Mouse (Mus musculus) adrenal gland, postnatal 4 days (tissue): ENCODE measurements around the gene C1qtnf6. TPM values are rescaled to one million over a fixed set of nuclear protein-coding genes. Genes with fewer than 3 reads are reported as not detected.

Experiments used
- DNase-seq, 2 experiments: peaks; one replicate each; pipeline ENCODE4 v3.0.0; 2021 to 2022; ENCODE audit warnings: low spot score in 2 of 2, mixed read lengths in 2 of 2
- total RNA-seq, 2 experiments: library from RNA; stranded (reverse); gene quantifications; 2 replicates each; pipeline ENCODE4 v1.2.3; 2021

Gene C1qtnf6
- total RNA-seq, 2 experiments from 2014 or later, result 81.8 to 93.0 TPM

GRCm38 (mm10) chr15:78521331-78521730 is 9.9 kb downstream of the C1qtnf6 start:
- no peak for DNase-seq

DNA sequence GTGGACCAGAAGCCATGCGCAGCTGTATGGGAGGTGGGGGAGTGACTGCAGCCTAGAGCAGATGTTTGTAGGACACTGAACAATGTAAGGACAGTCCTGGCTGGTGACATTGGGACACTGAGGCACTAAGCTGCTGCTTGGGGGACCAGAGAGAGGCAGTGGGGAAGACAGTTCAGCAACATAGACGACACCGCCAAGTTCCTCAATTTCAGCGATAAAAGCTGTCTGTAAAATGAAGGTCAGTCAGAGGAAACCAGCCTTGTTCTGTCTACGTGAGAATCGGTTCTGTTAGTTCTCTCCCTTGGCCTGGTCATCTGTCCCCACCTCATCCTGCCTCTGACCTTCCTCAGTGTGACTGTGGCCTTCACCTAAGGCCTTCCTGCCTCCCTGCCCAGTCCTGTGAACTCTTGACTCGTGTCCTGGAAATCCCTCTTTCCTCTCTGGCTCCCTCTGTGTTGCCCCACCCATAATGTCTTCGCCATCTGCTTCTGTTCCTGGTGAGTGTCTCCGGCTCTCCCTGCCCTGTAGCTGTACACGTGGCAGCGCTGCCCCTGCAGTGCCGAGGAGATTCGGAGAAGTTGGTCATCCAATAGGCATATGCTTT is 11.0 kb downstream of the C1qtnf6 start:
- DNase-seq, result no peak

DNA sequence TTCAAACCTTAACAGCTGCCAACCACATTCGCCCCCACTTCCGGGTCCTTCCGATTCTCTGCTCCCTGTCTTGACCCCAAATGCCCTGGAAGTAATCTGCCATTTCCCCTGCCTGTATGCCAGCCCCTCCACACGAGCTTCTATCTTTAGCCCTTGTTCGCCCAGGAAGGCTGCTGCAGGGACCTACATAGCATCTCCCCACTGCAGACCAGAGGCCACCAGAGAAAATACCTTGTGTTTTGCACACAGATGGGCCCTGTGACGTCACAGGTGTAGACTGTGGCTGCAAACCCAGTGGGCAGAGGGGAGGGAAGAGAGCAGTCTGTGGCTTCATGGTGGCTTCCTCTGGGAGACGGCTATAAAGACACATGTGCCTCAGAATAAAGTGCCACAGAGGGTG is 13.0 kb downstream of the C1qtnf6 start:
- no peak for DNase-seq

DNA sequence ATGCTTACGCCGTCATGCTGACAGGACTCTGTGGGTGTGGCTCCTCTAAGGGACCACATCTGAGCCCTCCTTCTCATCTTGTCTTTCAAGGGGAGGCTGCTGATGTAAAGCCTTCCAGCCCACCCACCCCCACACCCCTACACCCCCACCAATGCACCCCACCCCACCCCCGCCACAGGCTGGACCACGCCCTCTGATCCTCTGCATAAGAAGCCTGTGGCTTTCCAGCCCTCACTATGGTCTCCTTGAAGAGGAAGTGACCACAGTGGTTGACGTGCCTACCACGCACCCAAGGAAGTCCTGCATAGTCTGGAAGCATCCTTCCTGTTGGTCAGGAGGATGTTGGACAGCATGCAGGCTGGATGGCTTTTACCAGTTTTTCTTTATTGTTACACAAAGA is 15.5 kb downstream of the C1qtnf6 start:
- DNase-seq, result no peak

DNA sequence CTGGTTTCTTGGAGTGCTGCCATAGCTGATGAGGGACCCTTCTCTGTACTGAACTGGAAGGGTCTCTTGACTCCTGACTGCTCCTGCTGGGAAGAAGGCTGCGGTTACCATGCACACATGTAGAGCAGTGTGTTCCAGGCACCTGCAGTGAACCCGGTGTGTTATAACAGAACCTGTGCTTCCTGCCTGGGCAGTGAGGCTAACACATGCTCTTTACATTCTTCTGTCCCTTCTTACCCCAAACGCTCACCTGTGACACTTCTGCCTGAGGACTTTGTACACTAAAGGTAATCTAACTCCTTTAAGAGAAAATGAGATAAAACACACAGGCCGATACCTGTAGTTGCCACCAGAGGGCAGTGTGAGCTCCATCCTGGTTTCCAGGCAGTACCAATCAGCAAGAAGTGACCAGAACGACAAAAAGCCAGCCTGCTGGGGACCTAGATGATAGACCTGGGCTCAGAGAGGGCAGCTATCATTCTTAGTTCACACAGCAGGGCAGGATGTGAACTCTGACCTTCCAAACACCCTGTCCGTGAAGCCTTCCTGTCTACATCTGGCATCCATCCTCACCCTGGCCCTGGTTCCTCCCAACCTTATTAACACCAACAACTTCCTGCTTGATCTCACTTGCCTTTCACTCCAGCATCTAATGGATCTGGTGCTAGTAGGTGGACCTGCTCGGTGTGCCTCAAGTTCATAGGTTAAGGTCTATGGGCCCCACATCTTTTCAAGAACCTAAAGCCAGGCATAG is 16.6 kb downstream of the C1qtnf6 start:
- peak in 1 of 2 experiments; percentile 60 for DNase-seq

DNA sequence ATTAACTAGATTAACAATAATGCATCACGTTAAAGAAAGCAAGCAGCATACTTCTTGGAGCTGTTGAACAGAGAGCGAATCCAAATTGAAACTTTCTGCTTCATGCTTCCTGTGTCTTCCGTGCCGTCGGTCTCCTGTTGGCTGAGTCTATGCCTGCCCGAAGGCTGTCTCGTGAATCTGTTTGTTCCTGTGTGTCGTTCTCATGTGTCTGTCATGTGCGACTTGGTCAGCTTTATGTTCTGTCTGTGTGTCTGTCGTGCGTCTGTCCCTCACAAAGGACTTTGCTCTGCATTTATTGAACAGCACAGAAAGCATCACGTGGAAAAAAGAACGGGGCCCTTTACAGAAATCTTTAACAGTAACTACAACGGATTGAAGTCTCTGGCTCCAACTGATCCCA is 18.2 kb downstream of the C1qtnf6 start:
- no peak for DNase-seq

DNA sequence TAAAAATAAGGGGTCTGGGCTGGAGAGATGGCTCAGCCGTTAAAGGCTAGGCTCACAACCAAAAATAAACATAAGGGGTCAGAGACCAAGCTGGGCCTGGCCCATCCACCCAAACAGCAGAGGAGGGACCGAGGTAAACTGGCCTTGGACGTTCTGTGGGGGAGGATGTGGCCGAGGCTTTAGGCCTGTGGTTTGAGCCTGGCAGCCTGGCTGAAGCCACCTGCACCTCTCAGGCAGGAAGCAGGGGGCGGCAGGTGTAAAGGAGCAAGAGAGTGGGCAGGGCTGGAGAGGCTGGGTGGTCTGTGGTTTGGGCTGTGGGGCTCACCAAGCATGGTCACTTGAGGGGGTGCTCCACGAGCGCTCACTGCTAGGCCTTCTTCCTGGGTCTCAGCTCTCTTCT is 19.3 kb downstream of the C1qtnf6 start:
- no peak for DNase-seq

GRCm38 (mm10) chr15:78510736-78511135 is 20.5 kb downstream of the C1qtnf6 start:
- no peak for DNase-seq

DNA sequence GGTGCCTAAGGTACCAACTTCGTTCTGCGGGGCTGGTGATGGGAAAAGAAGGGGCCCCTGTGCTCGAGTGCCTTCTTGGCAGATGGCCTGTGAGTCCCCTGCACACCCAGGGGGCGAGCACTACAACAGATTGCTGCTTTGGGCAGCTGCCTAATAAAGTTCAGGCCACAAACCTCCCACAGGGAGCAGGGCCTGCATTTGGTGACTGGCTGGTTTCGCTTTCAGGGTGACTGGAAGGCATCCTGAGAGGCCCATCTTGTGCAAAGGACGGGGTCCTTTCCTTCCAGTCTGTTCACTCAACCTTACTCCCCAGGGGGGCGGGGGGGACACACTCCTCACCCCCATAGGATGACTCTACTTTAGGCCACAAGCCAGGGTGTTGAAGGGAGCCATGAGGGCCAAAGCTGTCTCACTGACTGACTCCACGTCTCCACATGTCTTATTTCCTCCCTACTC is 21.1 kb downstream of the C1qtnf6 start:
- no peak for DNase-seq

DNA sequence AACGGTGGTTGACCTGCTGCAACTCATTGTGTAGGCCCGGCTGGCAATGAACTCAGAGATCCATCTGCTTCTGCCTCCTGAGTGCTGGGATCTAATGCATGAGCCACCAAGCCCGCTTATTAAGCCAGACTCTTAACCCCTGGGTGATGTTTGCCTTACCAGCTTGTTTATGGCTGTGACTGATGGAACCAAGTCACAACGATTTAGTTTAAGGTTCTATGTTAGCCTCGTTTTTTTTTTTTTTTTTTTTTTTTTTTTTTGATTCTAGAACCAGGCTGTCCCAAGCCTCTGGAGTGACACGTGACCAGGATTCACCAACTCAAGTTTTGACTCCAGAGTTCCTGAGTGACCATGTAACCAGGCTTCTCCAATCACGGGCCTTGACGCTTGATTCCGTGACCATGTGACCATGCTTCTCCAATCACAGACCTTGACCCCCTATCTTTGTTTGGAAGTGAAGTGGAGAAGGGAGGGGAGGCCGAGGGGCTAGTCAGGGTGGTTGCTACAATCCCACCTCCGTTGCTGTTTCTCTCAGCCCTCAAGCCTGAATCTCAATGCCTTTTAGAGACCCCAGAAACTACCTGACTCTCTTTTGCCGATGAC is 21.8 kb downstream of the C1qtnf6 start:
- DNase-seq, result no peak

- no peak for DNase-seq
Observed at GRCm38 (mm10) chr15:78508443-78508842, 22.8 kb downstream of the C1qtnf6 start.

DNA sequence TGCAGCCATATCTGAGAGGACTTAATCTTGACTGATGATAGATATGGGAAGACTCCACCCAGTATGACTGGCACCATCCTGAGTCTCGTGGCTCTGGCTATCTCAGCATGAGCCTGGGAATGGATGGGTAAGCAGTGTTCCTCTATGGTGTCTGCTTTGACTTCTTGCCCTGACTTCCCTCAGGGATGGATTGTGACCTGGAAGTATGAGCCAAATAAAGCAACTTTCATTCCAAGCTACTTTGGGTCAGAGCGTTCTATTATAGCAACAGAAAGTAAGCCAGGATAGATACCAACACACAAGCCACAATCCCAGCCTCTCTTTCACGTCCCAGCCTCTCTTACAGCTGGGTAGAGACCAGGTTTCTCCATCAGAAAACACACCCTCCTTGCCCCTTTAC is 25.7 kb downstream of the C1qtnf6 start:
- DNase-seq, result no peak

DNA sequence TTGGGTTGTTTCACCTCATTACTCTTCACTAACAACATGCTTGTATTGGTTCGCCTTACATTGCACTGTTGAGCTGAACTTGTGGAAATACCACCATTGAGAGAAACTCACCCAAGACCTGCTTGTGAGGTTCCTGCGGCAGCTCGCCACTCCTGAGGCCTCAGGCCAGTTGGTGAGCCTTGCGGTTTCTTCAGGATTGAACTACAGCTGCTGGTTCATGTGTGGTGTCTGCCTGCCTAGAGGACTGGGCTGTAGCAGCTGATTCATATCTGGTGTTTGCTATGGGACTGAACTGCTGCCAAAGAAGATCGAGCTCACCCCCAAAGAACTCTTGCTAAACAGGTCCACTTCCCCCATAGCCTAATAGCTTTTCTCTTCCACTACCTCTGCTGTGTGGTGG is 26.4 kb downstream of the C1qtnf6 start:
- no peak for DNase-seq

GRCm38 (mm10) chr15:78504013-78504412 is 27.2 kb downstream of the C1qtnf6 start:
- DNase-seq, result no peak

GRCm38 (mm10) chr15:78502437-78503132 is 28.6 kb downstream of the C1qtnf6 start:
- DNase-seq, result no peak

DNA sequence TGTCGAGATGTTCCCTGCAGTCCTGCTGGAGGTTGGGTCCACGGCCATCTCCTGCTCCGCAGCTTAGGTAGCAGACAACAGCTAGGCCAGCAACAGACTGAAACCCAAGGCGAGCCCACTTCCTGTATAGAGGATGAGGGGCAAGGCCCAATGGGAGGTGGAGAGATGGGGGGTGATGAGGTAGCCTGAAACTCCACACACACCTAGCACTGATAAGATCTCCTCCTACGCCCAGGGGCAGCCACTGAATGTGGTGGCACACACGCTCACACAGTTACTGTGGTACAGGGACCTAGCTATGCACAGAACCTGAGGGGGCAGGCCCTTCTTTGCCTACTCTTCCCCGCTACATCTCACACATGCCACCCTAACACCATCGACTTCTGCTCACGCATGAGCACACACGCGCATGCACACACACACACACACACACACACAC is 36.2 kb downstream of the C1qtnf6 start, which contains the start of gene Il2rb:
Gene Il2rb, minus strand, starts transcription at position 304 of the 439 bp plus-strand sequence.
- no peak for DNase-seq

GRCm38 (mm10) chr15:78493401-78494010 is 37.7 kb downstream of the C1qtnf6 start:
- DNase-seq, result no peak

GRCm38 (mm10) chr15:78491301-78491700 is 39.9 kb downstream of the C1qtnf6 start:
- no peak for DNase-seq

DNA sequence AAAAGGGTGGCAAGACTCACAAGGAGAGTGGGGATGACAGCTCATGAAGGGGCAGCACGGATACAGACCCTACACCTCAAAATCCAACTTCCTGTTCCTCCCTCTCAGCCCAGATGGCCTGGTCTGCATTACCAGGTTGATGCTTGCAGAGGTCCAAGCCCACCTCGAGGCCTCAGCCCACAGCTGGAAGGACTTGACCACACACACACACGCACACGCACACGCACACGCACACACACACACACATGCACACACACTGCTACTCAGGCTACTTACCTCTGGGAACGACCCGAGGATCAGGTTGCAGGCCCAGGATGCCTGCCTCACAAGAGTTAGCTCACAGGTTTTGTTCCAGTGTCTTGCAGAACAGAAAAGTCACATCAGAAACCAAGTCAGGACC is 41.3 kb downstream of the C1qtnf6 start:
- DNase-seq, result no peak

- DNase-seq, result no peak
Observed at GRCm38 (mm10) chr15:78489248-78489647, 42.0 kb downstream of the C1qtnf6 start.

- DNase-seq, result no peak
Observed at GRCm38 (mm10) chr15:78487066-78487465, 44.1 kb downstream of the C1qtnf6 start.
